Mouse (Mus musculus) erythroblast, embryonic 14.5 days (primary cell): ENCODE measurements around the gene Bcl2l10.

Experiments
- GATA1 ChIP-seq: IDR thresholded peaks from 2 replicates; pipeline ENCODE4 v1.6.1; 2012; ENCODE audit warnings: low read length, inconsistent platforms, mixed read lengths
- TAL1 ChIP-seq: IDR thresholded peaks from 3 replicates; pipeline ENCODE4 v1.6.1; 2012; ENCODE audit warnings: low read length, inconsistent platforms, mixed read lengths

DNA sequence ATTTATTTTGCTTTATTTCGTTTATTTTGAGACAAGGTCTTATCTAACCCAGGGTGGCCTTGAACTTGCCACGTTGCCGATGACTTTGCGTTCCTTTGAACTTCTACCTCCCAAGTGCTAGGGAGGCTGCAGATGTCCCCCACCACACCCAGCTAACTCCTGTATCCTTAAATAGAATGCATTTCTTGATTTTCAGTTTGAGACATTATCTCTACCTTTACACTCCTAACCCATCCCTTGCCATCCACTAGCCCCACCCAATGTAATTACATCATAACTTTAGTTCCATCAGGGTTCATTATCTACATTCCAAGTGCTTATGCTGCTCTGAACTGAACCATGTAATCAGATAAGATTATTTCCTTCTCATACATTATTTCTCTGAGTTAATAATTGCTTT is 8.2 kb downstream of the Bcl2l10 start:
- TF ChIP-seq GATA1, result no peak
- TF ChIP-seq TAL1, result no peak
